Mouse (Mus musculus) CH12.LX (cell line): ENCODE results near the gene Nup54. TPM values are rescaled to one million over a fixed set of nuclear protein-coding genes. Genes with fewer than 3 reads are reported as not detected.

Experiments used
- DNase-seq: peaks from one replicate; pipeline ENCODE4 v3.0.0-alpha.2; 2013; ENCODE audit errors: extremely low read depth
- H3K27ac ChIP-seq: 2 replicates; pipeline ENCODE4 v1.5.1; 2012; ENCODE audit warnings: low read depth, mild to moderate bottlenecking, control low read depth, moderate library complexity; ENCODE audit not compliant: insufficient read depth
- H3K27me3 ChIP-seq: replicated peaks from 2 replicates; pipeline ENCODE3; 2012; ENCODE audit warnings: inconsistent platforms
- H3K36me3 ChIP-seq, 2 experiments: replicated peaks in 1 of 2; 2 replicates each; pipeline versions ENCODE3 to v1.6.1; 2012; ENCODE audit warnings: inconsistent platforms in 1 of 2, low read length in 1 of 2, mild to moderate bottlenecking in 1 of 2, mixed read lengths in 1 of 2, moderate library complexity in 1 of 2; ENCODE audit not compliant: control insufficient read depth in 1 of 2, insufficient read depth in 1 of 2
- H3K4me1 ChIP-seq, 2 experiments: 2 replicates each; pipeline ENCODE4 v1.6.1; 2012; ENCODE audit warnings: inconsistent platforms in 1 of 2, moderate library complexity in 1 of 2; ENCODE audit not compliant: insufficient read depth in 2 of 2, control insufficient read depth in 1 of 2
- H3K4me2 ChIP-seq: 2 replicates; pipeline ENCODE4 v1.6.1; 2012; ENCODE audit warnings: low read depth, mild to moderate bottlenecking, control low read depth; ENCODE audit not compliant: poor library complexity, insufficient read depth, severe bottlenecking
- H3K4me3 ChIP-seq, 3 experiments: fragments of 150-350 bp in 1 of 3; sonication (generic) in 1 of 3; replicated peaks in 1 of 3; 2 replicates each; pipeline versions ENCODE3 to v1.5.1; 2011 to 2012; ENCODE audit warnings: low read depth in 2 of 3, low read length in 2 of 3, mild to moderate bottlenecking in 2 of 3, moderate library complexity in 2 of 3, control low read depth in 1 of 3, improper control_type of control experiment in 1 of 3, inconsistent platforms in 1 of 3, mixed read lengths in 1 of 3; ENCODE audit not compliant: poor library complexity in 1 of 3
- H3K79me2 ChIP-seq: replicated peaks from 2 replicates; pipeline ENCODE4 v1.6.1; 2012; ENCODE audit warnings: mild to moderate bottlenecking, moderate library complexity; ENCODE audit not compliant: control insufficient read depth, poor library complexity, insufficient read depth, severe bottlenecking; ENCODE audit errors: extremely low read depth
- H3K9ac ChIP-seq: 2 replicates; pipeline ENCODE4 v1.6.1; 2012; ENCODE audit warnings: low read depth, mild to moderate bottlenecking, control low read depth, moderate library complexity; ENCODE audit not compliant: insufficient read depth
- H3K9me3 ChIP-seq: replicated peaks from 2 replicates; pipeline ENCODE3; 2012; ENCODE audit warnings: low read length, inconsistent platforms, mixed read lengths
- CHD1 ChIP-seq: IDR thresholded peaks from 2 replicates; pipeline ENCODE4 v1.6.1; 2012; ENCODE audit warnings: low read depth, low read length, improper control_type of control experiment, inconsistent platforms
- EP300 ChIP-seq: IDR thresholded peaks from 2 replicates; pipeline ENCODE4 v1.6.1; 2011; ENCODE audit warnings: low read length, improper control_type of control experiment
- JUND ChIP-seq: conservative IDR thresholded peaks from 2 replicates; pipeline ENCODE4 v1.6.1; 2011; ENCODE audit warnings: low read depth, low read length, improper control_type of control experiment
- MAX ChIP-seq: IDR thresholded peaks from 2 replicates; pipeline ENCODE4 v1.6.1; 2011; ENCODE audit warnings: low read length, improper control_type of control experiment
- MXI1 ChIP-seq: IDR thresholded peaks from 2 replicates; pipeline ENCODE4 v1.6.1; 2011; ENCODE audit warnings: mild to moderate bottlenecking, low read depth, low read length, improper control_type of control experiment
- NRF1 ChIP-seq: IDR thresholded peaks from 2 replicates; pipeline ENCODE4 v1.6.1; 2014; ENCODE audit warnings: low read depth, mild to moderate bottlenecking, inconsistent platforms, low read length, improper control_type of control experiment, moderate library complexity
- ZKSCAN1 ChIP-seq: IDR thresholded peaks from 2 replicates; pipeline ENCODE4 v1.6.1; 2012; ENCODE audit warnings: low read depth, inconsistent platforms, low read length, improper control_type of control experiment, borderline replicate concordance
- dilution Hi-C: fragments of 300-500 bp; cut with MboI; formaldehyde crosslinking; loops from 2 replicates; pipeline ENCODE4 v1.14.3; 2020; ENCODE audit warnings: low sequenced_read_pairs; ENCODE audit not compliant: extremely low pct_unique_long_range_greater_than_20kb, extremely low pct_ligation_motif_present
- in situ Hi-C: fragments of 300-500 bp; cut with MboI; formaldehyde crosslinking; loops from 3 replicates; pipeline ENCODE4 v1.14.3; 2019; ENCODE audit warnings: low sequenced_read_pairs, low pct_ligation_motif_present, low pct_unique_long_range_greater_than_20kb, mixed read lengths
- polyA plus RNA-seq: library from polyadenylated mRNA; unstranded; fragments of >175 nt; gene quantifications from 2 replicates; pipeline ENCODE4 v1.2.1, GENCODE M21; 2012; ENCODE audit warnings: low read depth; ENCODE audit not compliant: insufficient read length
- total RNA-seq, 2 experiments: library from RNA; depleted of rRNA; stranded (reverse); fragments of 300-350 nt in 1 of 2; fragments of >200 nt in 1 of 2; gene quantifications; 2 replicates each; pipeline ENCODE4 v1.2.3; 2012 to 2014

Gene Nup54
- total and polyA plus RNA-seq, 3 experiments: 41.9 to 90.5 (median 72.5) TPM

DNA sequence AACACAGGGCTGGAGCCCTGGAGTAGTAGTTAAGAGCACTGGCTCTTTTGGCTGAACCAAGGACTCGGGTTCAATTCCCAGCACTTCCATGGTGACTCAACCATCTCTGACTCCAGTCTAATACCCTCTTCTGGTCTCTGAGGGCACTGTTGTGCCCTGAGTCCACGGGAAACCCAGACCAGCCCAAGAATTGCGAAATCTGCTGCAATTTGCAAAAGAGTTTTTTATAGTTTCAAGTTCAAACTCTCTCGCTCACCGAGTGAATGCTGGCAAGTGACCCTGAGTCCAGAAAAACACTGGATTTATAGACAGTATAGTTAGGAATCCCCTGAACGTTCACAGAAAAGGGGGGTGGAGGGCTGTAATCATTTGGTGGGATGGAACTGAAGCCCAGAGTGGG is 64.6 kb downstream of the Nup54 start:
- TF ChIP-seq MAX: no peak
- TF ChIP-seq, all 38 proteins: peak for 0

DNA sequence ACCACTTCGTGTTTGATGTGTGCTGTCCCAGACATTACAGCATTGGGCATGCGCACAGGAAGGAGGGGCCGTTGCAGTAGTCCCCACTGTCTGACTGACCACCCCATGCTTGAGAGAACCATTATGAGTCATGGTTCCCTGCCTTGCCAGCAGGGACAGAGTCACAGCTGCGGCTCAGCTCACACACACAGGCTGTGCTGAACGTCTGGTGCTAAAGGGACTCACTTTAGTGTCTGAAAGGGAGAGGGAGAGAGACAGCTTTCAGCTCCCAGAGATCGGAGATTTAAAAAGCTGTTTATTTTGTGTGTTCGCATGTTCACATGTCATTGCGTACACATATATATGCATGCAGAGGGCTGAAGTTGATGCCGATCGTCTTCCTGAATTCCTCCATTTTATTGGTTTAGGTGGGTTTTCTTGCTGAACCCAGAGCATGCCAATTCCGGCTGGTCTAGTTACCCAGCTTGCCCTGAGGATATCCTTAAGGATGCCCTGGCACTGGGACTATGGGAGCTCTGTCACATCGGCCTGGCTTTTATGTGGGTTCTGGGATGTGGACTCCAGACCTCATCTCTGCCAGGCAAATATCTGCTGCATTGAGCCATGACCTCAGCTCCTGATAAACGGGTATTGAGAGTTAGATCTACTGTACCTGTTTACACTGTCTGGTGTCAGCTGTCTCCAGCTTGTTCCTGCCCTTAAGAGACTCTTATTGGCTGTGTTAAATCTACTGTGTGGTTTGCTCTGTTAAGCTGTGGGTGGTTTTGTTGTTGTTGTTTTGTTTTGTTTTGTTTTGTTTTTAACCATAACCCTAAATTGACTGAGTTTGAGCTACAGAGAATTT is 65.6 kb downstream of the Nup54 start:
- H3K9me3 ChIP-seq: no peaks in the 10 kb centered on the region
- no peak overlapping the region for H3K27ac ChIP-seq
- no peak overlapping the region for H3K4me2 ChIP-seq
- peaks cover 4% of the 10 kb centered on the region for H3K27me3 ChIP-seq
- H3K79me2 ChIP-seq: no peaks in the 10 kb centered on the region
- no peak overlapping the region for H3K9ac ChIP-seq
- peaks cover 2 to 13% of the 10 kb centered on the region in 2 experiments; a peak in 3 of 4 replicates for H3K4me1 ChIP-seq
- peak; percentile 78 for TF ChIP-seq NRF1
- TF ChIP-seq MXI1: no peak
- peak; percentile 9; the same call in 1 of the 2 replicates for TF ChIP-seq EP300
- no peak overlapping the region for H3K4me3 ChIP-seq
- DNase-seq: no peak
- in situ Hi-C loops (no loop called here), dilution Hi-C loops (no loop called here)
- H3K36me3 ChIP-seq: no peaks in the 10 kb centered on the region

More for the DNA sequence above, 64.6 kb downstream of the Nup54 start:
- Histone ChIP-seq H3K4me2 (no peak overlapping the region), H3K79me2 (no peaks in the 10 kb centered on the region), H3K27ac (no peak overlapping the region), H3K9me3 (no peaks in the 10 kb centered on the region), H3K9ac (no peak overlapping the region), H3K4me1 (peaks cover 9 to 23% of the 10 kb centered on the region in 2 experiments; a peak in 3 of 4 replicates), H3K4me3 (no peak overlapping the region), H3K27me3 (no peaks in the 10 kb centered on the region), H3K36me3 (no peaks in the 10 kb centered on the region)
- dilution Hi-C loops (no loop called here), in situ Hi-C loops (no loop called here)
- DNase-seq: no peak

DNA sequence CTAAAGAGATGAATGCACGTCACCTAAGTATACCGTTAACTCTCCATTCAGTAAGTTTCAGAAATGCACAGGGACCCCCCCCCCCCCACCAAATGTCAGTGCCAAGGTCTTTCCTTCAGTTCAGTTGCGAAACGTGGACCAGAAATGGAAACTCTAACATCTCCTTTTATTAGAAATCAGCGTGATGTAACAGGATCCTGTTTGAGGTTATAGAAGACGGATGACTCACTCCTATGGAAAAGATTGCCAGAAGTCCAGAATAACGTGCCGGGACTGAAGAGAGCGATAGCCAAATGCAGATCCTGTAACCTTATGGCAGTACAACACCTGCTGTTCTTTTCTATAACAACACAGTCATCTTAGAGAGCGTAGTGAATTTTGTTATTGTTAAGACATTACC is 66.6 kb downstream of the Nup54 start:
- Histone ChIP-seq H3K79me2 (no peaks in the 10 kb centered on the region), H3K4me2 (no peak overlapping the region), H3K9me3 (no peaks in the 10 kb centered on the region), H3K9ac (no peak overlapping the region), H3K4me1 (peaks cover 2 to 8% of the 10 kb centered on the region in 2 experiments; a peak in 3 of 4 replicates), H3K36me3 (no peaks in the 10 kb centered on the region), H3K27me3 (peaks cover 6% of the 10 kb centered on the region), H3K27ac (no peak overlapping the region), H3K4me3 (no peak overlapping the region)
- dilution Hi-C loops (no loop called here), in situ Hi-C loops (no loop called here)
- no peak for DNase-seq
- TF ChIP-seq CHD1: no peak
- no peak for TF ChIP-seq ZKSCAN1
- no peak for TF ChIP-seq JUND
